Mouse (Mus musculus): ENCODE measurements around the gene Fkrp. TPM values are rescaled to one million over a fixed set of nuclear protein-coding genes. Genes with fewer than 3 reads are reported as not detected.

The Fkrp gene
- polyA plus RNA-seq, 1 experiment = 17.2 TPM

Other genes starting within 250 kb of the Fkrp start
- gene Arhgap35, start 201.7 kb downstream of the Fkrp start, polyA plus RNA-seq (2012; rRNA removed) = 17.8 and 24.8 TPM in 2 replicates
- gene Ceacam15, start 141.0 kb downstream of the Fkrp start, polyA plus RNA-seq (2012; rRNA removed) = not detected in 2 replicates
- gene Ceacam9, start 94.8 kb downstream of the Fkrp start, polyA plus RNA-seq (2012; rRNA removed) = not detected in 2 replicates
- gene Ap2s1, start 78.3 kb downstream of the Fkrp start, polyA plus RNA-seq (2012; rRNA removed) = 190 and 236 TPM in 2 replicates
- 213 and 249 TPM in 2 replicates for gene Slc1a5, start 35.4 kb downstream of the Fkrp start, polyA plus RNA-seq (2012; rRNA removed)
- gene Strn4, start 843 bp downstream of the Fkrp start, polyA plus RNA-seq (2012; rRNA removed) = 78.6 and 101 TPM in 2 replicates
- 19.2 and 24.4 TPM in 2 replicates for gene Prkd2, start 26.2 kb upstream of the Fkrp start, polyA plus RNA-seq (2012; rRNA removed)
- gene Dact3, start 58.6 kb upstream of the Fkrp start, polyA plus RNA-seq (2012; rRNA removed) = 61.5 and 82.9 TPM in 2 replicates
- 26.7 and 27.5 TPM in 2 replicates for gene Gng8, start 75.1 kb upstream of the Fkrp start, polyA plus RNA-seq (2012; rRNA removed)
- 3.9 and 5.1 TPM in 2 replicates for gene Ptgir, start 89.8 kb upstream of the Fkrp start, polyA plus RNA-seq (2012; rRNA removed)
- 182 and 223 TPM in 2 replicates for gene Calm3, start 107.4 kb upstream of the Fkrp start, polyA plus RNA-seq (2012; rRNA removed)
- 0.83 and 1.4 TPM in 2 replicates for gene Pnmal2, start 128.0 kb upstream of the Fkrp start, polyA plus RNA-seq (2012; rRNA removed)
- 0.03 TPM in 2 replicates for gene Pnmal1, start 142.9 kb upstream of the Fkrp start, polyA plus RNA-seq (2012; rRNA removed)
- 0.06 TPM in 1 of 2 replicates, not detected in the other for gene Gm42372, start 166.4 kb upstream of the Fkrp start, polyA plus RNA-seq (2012; rRNA removed)
- 9.5 and 9.6 TPM in 2 replicates for gene Ccdc8, start 176.0 kb upstream of the Fkrp start, polyA plus RNA-seq (2012; rRNA removed)
- 104 and 116 TPM in 2 replicates for gene Ppp5c, start 211.2 kb upstream of the Fkrp start, polyA plus RNA-seq (2012; rRNA removed)
- gene Hif3a, start 245.7 kb upstream of the Fkrp start, polyA plus RNA-seq (2012; rRNA removed) = 1.5 and 4.1 TPM in 2 replicates